Mouse (Mus musculus) hindlimb bud, embryonic 11.5 days (tissue): ENCODE data around the gene Gm17655.
A peak's percentile ranks its signal among the peaks of the same experiment; 100 is the strongest.
"Not testable (repeated sequence)": the region's sequence is repeated elsewhere in the genome, so short reads cannot be mapped to it uniquely, and the experiment has no call there.

Experiments used
- DNase-seq: peaks from one replicate; pipeline ENCODE4 v3.0.0-alpha.2; 2012; ENCODE audit warnings: low read depth, low spot score; ENCODE audit errors: extremely low spot score

Gm17655 gene

GRCm38 (mm10) chr5:110072413-110072812, at the start of gene Gm17655:
Gene Gm17655 (minus strand): TSS chr5:110072513.
- DNase-seq: not testable (repeated sequence)

- peak; percentile 79 for DNase-seq
Observed at GRCm38 (mm10) chr5:110109991-110110441, 37.7 kb upstream of the Gm17655 start, which contains the start of gene Zfp605. Gene Zfp605 (plus strand): TSS chr5:110110092.

GRCm38 (mm10) chr5:110108305-110108628, 36.0 kb upstream of the Gm17655 start:
- peak; percentile 77 for DNase-seq

- peak; percentile 77 for DNase-seq
Observed at GRCm38 (mm10) chr5:110107581-110108304, 35.4 kb upstream of the Gm17655 start, which contains the start of gene Gtpbp6. Gene Gtpbp6 (minus strand): TSS chr5:110108197.

- no peak for DNase-seq
Observed at GRCm38 (mm10) chr5:110106901-110107564, 34.7 kb upstream of the Gm17655 start.

- no peak for DNase-seq
Observed at GRCm38 (mm10) chr5:110106140-110106871, 34.0 kb upstream of the Gm17655 start.

- no peak for DNase-seq
Observed at GRCm38 (mm10) chr5:110104616-110105380, 32.5 kb upstream of the Gm17655 start.

- DNase-seq: no peak
Observed at GRCm38 (mm10) chr5:110103901-110104615, 31.7 kb upstream of the Gm17655 start.

- no peak for DNase-seq
Observed at GRCm38 (mm10) chr5:110102853-110103625, 30.7 kb upstream of the Gm17655 start.

- no peak for DNase-seq
Observed at GRCm38 (mm10) chr5:110102429-110102828, 30.1 kb upstream of the Gm17655 start.

GRCm38 (mm10) chr5:110101716-110102347, 29.5 kb upstream of the Gm17655 start:
- no peak for DNase-seq

GRCm38 (mm10) chr5:110100921-110101631, 28.8 kb upstream of the Gm17655 start:
- no peak for DNase-seq

- no peak for DNase-seq
Observed at GRCm38 (mm10) chr5:110099656-110100580, 27.6 kb upstream of the Gm17655 start, which contains the start of gene Plcxd1. Gene Plcxd1 (plus strand): TSS chr5:110099969.

- DNase-seq: no peak
Observed at GRCm38 (mm10) chr5:110098991-110099477, 26.7 kb upstream of the Gm17655 start.

GRCm38 (mm10) chr5:110094847-110095213, 22.5 kb upstream of the Gm17655 start:
- no peak for DNase-seq

- DNase-seq: peak; percentile 85
Observed at GRCm38 (mm10) chr5:110094030-110094846, 21.9 kb upstream of the Gm17655 start, which contains the start of gene Gm35315. Gene Gm35315 (minus strand): TSS chr5:110094420.
